Mouse (Mus musculus) thymus, adult 2 months (tissue): ENCODE measurements around the gene Gm29609.

Source experiments
- CTCF ChIP-seq: fragments of 200-500 bp; IDR thresholded peaks from 2 replicates; pipeline ENCODE4 v1.5.1; 2012; ENCODE audit warnings: mild to moderate bottlenecking, control low read depth, low read length, moderate library complexity, borderline replicate concordance; ENCODE audit not compliant: control insufficient read depth, poor library complexity, insufficient read depth; ENCODE audit errors: extremely low read depth
- POLR2A ChIP-seq: fragments of 200-500 bp; IDR thresholded peaks from 2 replicates; pipeline ENCODE4 v1.6.1; 2012; ENCODE audit warnings: mild to moderate bottlenecking, low read length, control low read depth, moderate library complexity; ENCODE audit not compliant: control insufficient read depth, poor library complexity, insufficient read depth; ENCODE audit errors: extremely low read depth

GRCm38 (mm10) chr5:31181183-31181770 is 1.6 kb upstream of the Gm29609 start:
- TF ChIP-seq CTCF, result no peak
- no peak for TF ChIP-seq POLR2A
